Mouse (Mus musculus): ENCODE data around the gene Gm42372. TPM values are rescaled to one million over a fixed set of nuclear protein-coding genes. Genes with fewer than 3 reads are reported as not detected.

The Gm42372 gene
- polyA plus RNA-seq, 1 experiment from 2014 or later = 0.96 TPM

Other genes starting within 250 kb of the Gm42372 start
- 250 and 252 TPM in 2 replicates for gene Ap2s1, start 244.7 kb upstream of the Gm42372 start, polyA plus RNA-seq (2016; fragmentation: Nextera tagmentation; extraction: Ambion mirVana)
- 48.3 and 48.7 TPM in 2 replicates for gene Slc1a5, start 201.7 kb upstream of the Gm42372 start, polyA plus RNA-seq (2016; fragmentation: Nextera tagmentation; extraction: Ambion mirVana)
- gene Strn4, start 167.2 kb upstream of the Gm42372 start, polyA plus RNA-seq (2016; fragmentation: Nextera tagmentation; extraction: Ambion mirVana) = 130 and 145 TPM in 2 replicates
- gene Fkrp, start 166.4 kb upstream of the Gm42372 start, polyA plus RNA-seq (2016; fragmentation: Nextera tagmentation; extraction: Ambion mirVana) = 27.2 and 33.1 TPM in 2 replicates
- gene Prkd2, start 140.2 kb upstream of the Gm42372 start, polyA plus RNA-seq (2016; fragmentation: Nextera tagmentation; extraction: Ambion mirVana) = 15.0 and 15.6 TPM in 2 replicates
- 7.0 and 8.2 TPM in 2 replicates for gene Dact3, start 107.8 kb upstream of the Gm42372 start, polyA plus RNA-seq (2016; fragmentation: Nextera tagmentation; extraction: Ambion mirVana)
- 15.4 and 18.5 TPM in 2 replicates for gene Gng8, start 91.3 kb upstream of the Gm42372 start, polyA plus RNA-seq (2016; fragmentation: Nextera tagmentation; extraction: Ambion mirVana)
- gene Ptgir, start 76.6 kb upstream of the Gm42372 start, polyA plus RNA-seq (2016; fragmentation: Nextera tagmentation; extraction: Ambion mirVana) = 0.18 and 0.43 TPM in 2 replicates
- gene Calm3, start 59.0 kb upstream of the Gm42372 start, polyA plus RNA-seq (2016; fragmentation: Nextera tagmentation; extraction: Ambion mirVana) = 127 and 134 TPM in 2 replicates
- 2.6 and 5.7 TPM in 2 replicates for gene Pnmal2, start 38.4 kb upstream of the Gm42372 start, polyA plus RNA-seq (2016; fragmentation: Nextera tagmentation; extraction: Ambion mirVana)
- gene Pnmal1, start 23.4 kb upstream of the Gm42372 start, polyA plus RNA-seq (2016; fragmentation: Nextera tagmentation; extraction: Ambion mirVana) = 0.79 and 1.5 TPM in 2 replicates
- gene Ccdc8, start 9.6 kb downstream of the Gm42372 start, polyA plus RNA-seq (2016; fragmentation: Nextera tagmentation; extraction: Ambion mirVana) = 13.7 and 13.8 TPM in 2 replicates
- 149 and 158 TPM in 2 replicates for gene Ppp5c, start 44.8 kb downstream of the Gm42372 start, polyA plus RNA-seq (2016; fragmentation: Nextera tagmentation; extraction: Ambion mirVana)
- gene Hif3a, start 79.3 kb downstream of the Gm42372 start, polyA plus RNA-seq (2016; fragmentation: Nextera tagmentation; extraction: Ambion mirVana) = 5.9 and 7.4 TPM in 2 replicates
- gene Psg16, start 91.0 kb downstream of the Gm42372 start, polyA plus RNA-seq (2016; fragmentation: Nextera tagmentation; extraction: Ambion mirVana) = 0.05 and 0.06 TPM in 2 replicates
- gene Ceacam3, start 167.2 kb downstream of the Gm42372 start, polyA plus RNA-seq (2016; fragmentation: Nextera tagmentation; extraction: Ambion mirVana) = not detected in 2 replicates
- not detected in 2 replicates for gene Psg29, start 220.4 kb downstream of the Gm42372 start, polyA plus RNA-seq (2016; fragmentation: Nextera tagmentation; extraction: Ambion mirVana)